Mouse (Mus musculus): ENCODE results near the gene Dand5. TPM values are rescaled to one million over a fixed set of nuclear protein-coding genes. Genes with fewer than 3 reads are reported as not detected.
"Not testable (repeated sequence)": the region's sequence is repeated elsewhere in the genome, so short reads cannot be mapped to it uniquely, and the experiment has no call there.

The Dand5 gene
- total and polyA plus RNA-seq, 3 experiments = 7.0 to 12.2 (median 11.5) TPM

DNA sequence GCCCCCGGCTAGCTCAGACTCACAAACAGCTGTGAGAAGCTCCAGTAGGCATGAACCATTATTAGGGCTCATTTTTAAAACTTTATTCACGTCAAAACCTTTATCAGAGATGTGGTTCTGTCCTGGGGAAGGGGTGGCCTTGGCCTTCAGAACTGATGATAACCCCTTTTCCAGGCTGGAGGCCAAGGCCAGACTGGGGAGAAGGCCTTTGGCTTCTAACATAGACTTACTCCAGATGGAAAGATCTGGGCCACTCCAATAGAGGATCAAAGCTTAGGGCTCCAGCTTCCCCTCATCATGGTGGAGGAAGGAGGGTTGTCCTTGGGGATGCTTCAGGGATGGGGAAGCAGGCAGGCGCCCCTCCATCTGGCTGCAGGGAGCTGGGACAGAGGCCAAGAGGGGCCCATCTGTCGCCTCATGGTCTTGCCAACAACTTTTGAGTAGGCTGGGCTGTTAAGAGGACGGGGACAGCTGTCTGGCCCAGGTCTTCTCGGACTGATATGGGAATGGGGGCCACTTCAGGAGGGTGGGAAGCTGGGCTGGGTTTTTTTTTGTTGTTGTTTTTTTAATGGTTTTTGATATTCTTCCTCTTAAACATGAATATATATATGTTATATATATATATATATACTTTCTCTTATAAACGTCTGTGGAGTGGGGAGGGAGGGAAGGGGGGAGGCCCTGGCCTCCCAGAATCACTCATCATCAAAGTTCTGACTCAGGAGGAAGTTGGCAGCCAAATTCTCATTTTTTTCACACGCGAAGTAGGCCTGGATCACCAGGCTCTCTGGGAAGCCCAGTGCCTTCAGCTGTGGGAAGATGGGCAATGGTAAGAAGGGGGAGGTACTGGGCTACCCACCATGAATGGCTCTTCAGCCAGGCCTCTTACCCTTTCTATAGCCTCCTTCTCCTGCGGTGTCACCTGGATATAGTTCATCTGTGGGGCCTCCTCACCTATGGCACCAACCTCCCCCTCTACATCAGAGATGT is 12.5 kb upstream of the Dand5 start:
- DNase-seq = peak; percentile 84

GRCm38 (mm10) chr8:84834002-84834865 is 11.6 kb upstream of the Dand5 start:
- no peak for DNase-seq

GRCm38 (mm10) chr8:84832759-84833742 is 10.4 kb upstream of the Dand5 start:
- DNase-seq = no peak

- DNase-seq = peak; percentile 91
Observed at GRCm38 (mm10) chr8:84832034-84832717, 9.6 kb upstream of the Dand5 start.

GRCm38 (mm10) chr8:84831490-84831889 is 8.9 kb upstream of the Dand5 start, which contains the start of gene Gadd45gip1:
Gene Gadd45gip1, plus strand, starts transcription at chr8:84831522.
- peak; percentile 72 for DNase-seq

DNA sequence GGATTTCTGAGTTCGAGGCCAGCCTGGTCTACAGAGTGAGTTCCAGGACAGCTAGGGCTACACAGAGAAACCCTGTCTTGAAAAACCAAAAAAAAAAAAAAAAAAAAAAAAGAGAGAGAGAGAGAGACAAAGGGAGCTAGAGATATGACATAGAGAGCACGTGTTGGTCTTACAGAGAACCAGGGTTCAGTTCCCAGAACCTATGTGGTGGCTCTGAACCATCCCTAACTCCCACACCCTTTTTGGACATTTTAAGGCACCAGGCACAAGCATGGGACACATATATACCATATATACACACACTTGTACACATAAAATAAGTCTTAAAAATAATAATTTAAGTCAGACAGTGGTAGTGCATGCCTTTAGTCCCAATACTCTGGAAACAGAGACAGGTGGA is 3.9 kb upstream of the Dand5 start:
- DNase-seq = not testable (repeated sequence)

DNA sequence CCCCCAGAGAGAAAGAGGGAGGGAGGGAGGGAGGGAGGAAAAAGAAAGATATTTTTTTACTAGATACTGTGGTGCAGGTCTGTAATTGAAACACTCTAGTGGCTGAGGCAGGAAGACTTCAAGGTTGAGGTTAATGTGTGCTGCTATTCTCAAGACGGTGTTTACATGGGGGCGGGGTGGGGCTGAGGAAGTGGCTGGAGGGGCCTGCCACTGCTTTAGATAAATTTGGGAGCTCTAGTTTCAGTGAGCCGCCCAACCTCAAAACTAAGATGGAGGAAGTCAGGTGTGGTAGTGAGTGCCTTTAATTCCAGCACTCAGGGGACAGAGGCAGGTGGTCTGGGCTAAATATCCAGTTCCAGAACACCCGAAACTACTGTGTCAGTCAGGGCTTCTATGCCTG is 3.0 kb upstream of the Dand5 start:
- DNase-seq = no peak

GRCm38 (mm10) chr8:84823653-84824052 is 1.0 kb upstream of the Dand5 start:
- DNase-seq = peak; percentile 61

DNA sequence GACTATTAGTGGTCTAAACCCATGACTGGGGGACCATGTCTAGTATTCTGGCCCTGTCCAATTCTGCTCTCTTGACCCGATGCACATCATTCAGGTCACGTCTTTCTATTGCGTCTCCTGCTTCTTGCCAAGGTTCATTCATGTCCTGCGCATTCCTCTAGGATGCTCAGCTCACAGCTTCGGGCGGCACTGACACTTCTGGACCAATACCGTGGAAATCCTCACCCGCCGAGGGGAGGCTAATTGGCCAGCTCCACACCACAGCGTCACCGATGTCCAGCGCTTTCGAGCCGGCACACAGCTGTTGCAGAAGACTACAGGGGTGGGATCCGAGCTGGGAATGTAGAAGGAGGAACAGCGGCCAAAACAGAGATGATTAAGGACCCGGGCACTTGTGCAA is 6.5 kb downstream of the Dand5 start:
- no peak for DNase-seq

GRCm38 (mm10) chr8:84815547-84815946 is 7.1 kb downstream of the Dand5 start:
- DNase-seq = peak; percentile 95

DNA sequence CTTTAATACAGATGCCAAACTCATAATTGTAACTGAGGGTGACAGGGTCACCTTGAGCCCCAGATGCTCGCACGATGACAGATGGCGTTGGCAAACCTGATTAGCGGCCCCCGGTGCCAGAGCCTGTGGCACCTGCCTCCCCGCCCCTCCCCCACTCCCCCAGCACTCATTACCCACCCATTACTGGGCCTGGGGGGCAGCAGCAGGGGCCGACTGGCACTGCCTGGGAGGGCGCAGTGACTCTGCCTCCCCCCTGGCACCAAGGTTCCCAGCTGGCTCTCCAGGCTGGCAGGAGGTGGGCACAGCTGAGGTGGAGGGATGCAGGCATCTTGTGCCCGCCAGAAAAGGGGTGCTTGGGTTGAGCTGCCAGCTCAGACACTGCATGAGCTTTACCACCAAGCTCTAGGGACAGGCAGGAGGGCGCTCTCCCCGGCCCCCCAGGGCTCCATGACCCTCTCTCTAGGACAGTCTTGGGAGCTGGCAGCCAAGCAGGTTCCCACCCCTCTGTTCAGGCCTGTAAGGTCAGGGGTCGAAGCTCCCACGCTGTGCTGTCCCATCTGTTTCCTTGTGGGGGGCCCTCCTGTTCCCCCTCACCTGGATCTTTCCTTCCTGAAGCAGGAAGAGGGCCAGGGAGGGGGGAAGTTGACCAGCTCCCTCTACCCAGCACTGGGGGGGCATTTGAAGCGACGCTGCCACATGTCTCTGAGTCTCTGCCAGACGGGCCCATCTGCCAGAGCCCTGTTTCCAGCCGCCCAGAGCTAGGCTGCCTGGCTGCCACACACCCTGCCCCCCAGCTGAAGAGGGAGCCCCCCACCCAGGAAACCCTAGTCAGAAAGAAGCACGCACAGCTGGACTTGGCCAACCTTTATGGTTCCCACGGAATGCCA is 7.8 kb downstream of the Dand5 start:
- DNase-seq = no peak

DNA sequence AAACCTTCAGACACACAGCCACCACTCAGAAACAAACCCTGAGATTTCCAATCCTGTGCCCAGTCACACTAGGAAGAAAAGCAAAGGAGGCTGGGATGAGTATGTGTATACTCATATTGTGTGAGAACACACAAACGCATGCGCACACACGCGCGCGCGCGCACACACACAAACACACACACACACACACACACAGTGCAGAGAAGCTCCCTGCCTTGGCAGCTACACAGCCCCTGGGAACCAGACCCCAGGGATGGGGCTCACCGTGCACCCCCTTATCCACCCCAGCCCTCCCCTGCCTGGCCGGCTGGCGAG is 8.4 kb downstream of the Dand5 start:
- DNase-seq = no peak

- DNase-seq = no peak
Observed at GRCm38 (mm10) chr8:84813830-84814229, 8.8 kb downstream of the Dand5 start.

DNA sequence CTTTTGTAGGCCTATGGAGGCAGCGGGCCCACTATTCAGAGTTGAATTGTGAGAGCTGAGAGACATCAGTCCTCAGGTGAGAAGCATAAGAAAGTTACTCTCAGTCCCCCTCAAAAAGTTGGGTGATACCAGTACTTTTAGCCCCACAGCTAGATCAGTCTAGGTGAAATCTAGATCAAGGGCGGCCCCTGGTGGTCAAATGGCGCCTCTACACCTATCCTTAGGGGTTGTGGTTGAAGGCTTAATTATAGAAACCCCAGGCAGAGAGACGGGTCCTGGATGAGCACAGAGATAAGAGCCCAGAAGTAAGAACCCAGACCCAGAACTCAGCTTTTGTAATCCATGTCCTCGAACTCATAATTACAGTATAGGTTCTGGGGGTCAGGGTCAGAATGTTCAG is 9.6 kb downstream of the Dand5 start:
- DNase-seq = peak; percentile 80

GRCm38 (mm10) chr8:84811303-84811702 is 11.3 kb downstream of the Dand5 start:
- no peak for DNase-seq

GRCm38 (mm10) chr8:84810896-84811295 is 11.7 kb downstream of the Dand5 start:
- DNase-seq = peak; percentile 94

- DNase-seq = no peak
Observed at GRCm38 (mm10) chr8:84809941-84810280, 12.7 kb downstream of the Dand5 start.

DNA sequence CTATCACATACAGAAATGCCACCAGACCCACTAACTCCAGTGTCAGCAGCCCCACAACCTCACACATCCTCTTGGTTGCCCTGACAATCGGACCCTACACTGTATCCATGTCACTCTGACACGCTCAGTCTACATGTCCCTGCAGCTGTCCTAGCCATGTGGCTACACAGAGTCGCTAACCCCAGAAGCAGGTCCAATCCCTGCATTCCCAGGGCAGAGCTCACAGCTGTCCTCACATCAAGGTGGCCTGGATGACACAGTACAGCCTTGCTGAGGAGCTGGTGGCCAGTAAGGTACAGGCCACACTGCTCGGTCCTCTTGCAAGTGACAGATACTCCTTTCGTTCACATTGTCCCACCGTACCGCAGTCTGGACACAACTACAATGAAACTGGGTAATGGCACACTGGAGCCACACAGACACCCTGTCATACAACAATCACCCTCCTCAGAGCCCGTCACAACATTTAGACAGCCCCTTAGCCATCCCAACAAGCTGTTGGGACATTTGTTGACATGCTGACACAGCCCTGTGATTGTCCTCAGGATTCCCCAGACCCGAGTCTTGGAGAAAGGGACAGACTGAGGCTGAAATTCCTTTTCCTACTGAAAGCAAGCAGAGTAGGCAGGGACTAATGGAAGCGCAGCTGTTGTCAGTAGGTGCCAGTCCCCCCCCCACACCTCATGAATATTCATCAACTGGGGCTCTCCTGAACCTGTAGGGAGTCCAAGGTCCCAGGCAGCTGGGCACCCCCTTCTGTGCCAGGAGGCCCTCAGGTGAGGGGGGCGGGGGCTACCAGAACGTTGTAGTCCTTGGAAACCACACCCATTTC is 13.3 kb downstream of the Dand5 start:
- no peak for DNase-seq

DNA sequence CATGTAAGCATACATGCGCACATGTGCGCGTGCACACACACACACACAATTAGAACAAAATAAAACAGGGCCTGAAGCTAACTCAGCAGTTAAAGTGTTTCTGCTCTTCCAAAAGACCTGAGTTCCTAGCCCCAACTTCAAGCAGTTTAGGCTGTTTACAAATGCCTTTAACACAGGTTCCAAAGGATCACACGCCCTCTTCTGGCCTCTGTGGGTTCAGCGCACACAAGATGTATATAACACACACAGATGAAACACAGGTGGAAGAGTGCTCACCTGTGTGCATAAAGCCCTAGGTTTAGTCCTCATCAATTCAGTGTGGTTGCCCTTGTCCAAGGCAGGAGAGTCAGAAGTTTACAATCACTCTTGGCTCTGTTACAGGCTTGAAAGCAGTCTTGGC is 16.6 kb downstream of the Dand5 start:
- no peak for DNase-seq
